Mouse (Mus musculus) lung, postnatal 0 days (tissue): Measurements from ENCODE around the gene Tmem52b.

Experiments
- CTCF ChIP-seq: IDR thresholded peaks from 2 replicates; pipeline ENCODE4 v1.5.1; 2016; ENCODE audit warnings: antibody characterized with exemption, mild to moderate bottlenecking
- EP300 ChIP-seq: IDR thresholded peaks from 2 replicates; pipeline ENCODE4 v1.6.1; 2016; ENCODE audit warnings: antibody characterized with exemption, mild to moderate bottlenecking, control low read depth

DNA sequence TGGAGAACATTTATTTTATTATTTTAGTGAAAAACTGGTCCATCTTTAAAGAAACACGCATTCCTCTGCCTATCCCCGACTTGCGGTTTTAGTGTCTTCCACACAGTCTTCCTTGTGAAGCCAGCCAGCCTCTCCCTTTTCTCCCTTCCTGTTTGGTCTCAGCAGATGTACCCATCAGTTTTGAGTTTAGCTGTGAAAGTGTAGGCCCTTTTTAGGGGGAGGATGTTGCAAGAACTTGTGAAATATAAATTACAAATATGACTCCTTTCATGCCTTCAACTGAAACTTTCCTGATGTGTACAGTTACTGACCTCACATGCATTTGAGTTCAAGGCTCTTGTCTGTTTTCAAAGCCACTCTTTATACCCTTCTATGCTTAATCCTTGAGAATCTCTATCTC lies 2.7 kb downstream of the Tmem52b start:
- no peak for TF ChIP-seq EP300
- TF ChIP-seq CTCF = no peak
